ENCODE assay signal across 24 mouse cellular contexts in genomic region chr19:38249627-38250026, GRCm38 (mm10). TPM values are rescaled to one million over a fixed set of nuclear protein-coding genes. Genes with fewer than 3 reads are reported as not detected.
DNase-seq lines count a peak whose midpoint lies in the region; ATAC-seq and TF ChIP-seq lines count a peak whose summit lies in the region.
"Had no signal": no experiment of that assay in that cellular context is flagged by ENCODE, and none has a peak within 500 bp of the region (broad histone marks: within the 10 kb centered on the region; RNA-seq: fewer than 3 reads in every experiment).

No protein-coding gene starts in this region.

- peak; percentile 56; the same call in 1 of the 2 replicates for ATAC-seq in forebrain, postnatal 0 days
- ATAC-seq in forebrain, embryonic 12.5 days (ENCODE audit: low FRiP score), result no peak
- no peak for ATAC-seq in granulocyte monocyte progenitor cell, adult 5-6 weeks (replicated peaks; ENCODE audit: poor library complexity, severe bottlenecking)
- ATAC-seq: CD4-positive, CD25-positive, alpha-beta regulatory T cell, adult 4 months; hindbrain, embryonic 16.5 days; intestine, embryonic 15.5 days had no signal

- WGBS in forebrain, postnatal 0 days, result 60% methylated on average over 8 of the region's 8 CpGs
- WGBS in forebrain, embryonic 12.5 days, result 87% methylated on average over 8 of the region's 8 CpGs

- no peak for DNase-seq in forebrain, postnatal 0 days
- DNase-seq in layer of hippocampus, adult 11-12 months (ENCODE audit: low spot score), result peak; percentile 57
- DNase-seq in layer of hippocampus, adult 9-10 months (ENCODE audit: low spot score), result no peak
- peak; percentile 67 for DNase-seq in layer of hippocampus, adult 9-11 months
- no peak for DNase-seq in layer of hippocampus, postnatal 36 days
- DNase-seq in brain, embryonic 14.5 days (ENCODE audit: low read depth), result peak; percentile 31
- DNase-seq: adrenal gland, adult 2 months; adrenal gland, postnatal 14 days; cerebellum, adult 18-20 months; cerebellum, adult 9-10 months; cerebellum, postnatal 14 days; gastrocnemius, postnatal 25 days had no signal

- H3K27me3 ChIP-seq in forebrain, postnatal 0 days (ENCODE audit: insufficient read depth, low read length), result no peaks in the 10 kb centered on the region
- H3K27me3 ChIP-seq in forebrain, embryonic 12.5 days, result 0 out of 2 replicates have a peak, but pooled peaks cover 3% of the 10 kb centered on the region
- H3K27me3 ChIP-seq: hindbrain, embryonic 13.5 days; intestine, embryonic 15.5 days had no signal

- H3K36me3 ChIP-seq in forebrain, postnatal 0 days (ENCODE audit: insufficient read depth), result no peaks in the 10 kb centered on the region
- H3K36me3 ChIP-seq in forebrain, embryonic 12.5 days (replicated peaks), result no peaks in the 10 kb centered on the region
- H3K36me3 ChIP-seq: forebrain, embryonic 10.5 days; hindbrain, embryonic 10.5 days; hindbrain, embryonic 13.5 days; intestine, embryonic 15.5 days had no signal

- no peaks in the 10 kb centered on the region for H3K4me1 ChIP-seq in forebrain, postnatal 0 days (ENCODE audit: insufficient read depth)
- H3K4me1 ChIP-seq in forebrain, embryonic 12.5 days, result peaks cover 22% of the 10 kb centered on the region
- H3K4me1 ChIP-seq: intestine, embryonic 15.5 days had no signal

- H3K4me3 ChIP-seq in forebrain, postnatal 0 days (ENCODE audit: low read depth, low read length), result no peak overlapping the region
- H3K4me3 ChIP-seq in forebrain, embryonic 12.5 days (replicated peaks), result no peak overlapping the region
- H3K4me3 ChIP-seq: forebrain, embryonic 10.5 days; hindbrain, embryonic 10.5 days; hindbrain, embryonic 13.5 days; intestine, embryonic 15.5 days had no signal

- H3K4me2 ChIP-seq in forebrain, postnatal 0 days (ENCODE audit: low read depth), result no peak overlapping the region
- H3K4me2 ChIP-seq in forebrain, embryonic 12.5 days, result no peak overlapping the region
- H3K4me2 ChIP-seq: heart, embryonic 11.5 days; hindbrain, embryonic 13.5 days; intestine, embryonic 15.5 days had no signal

- no peak for TF ChIP-seq CTCF in forebrain, postnatal 0 days (IDR thresholded peaks at IDR 0.05; ENCODE audit: low read depth)
- TF ChIP-seq CTCF in brain, embryonic 14.5 days (IDR thresholded peaks at IDR 0.05; ENCODE audit: borderline replicate concordance, extremely low read depth, insufficient read depth, insufficient read length), result no peak

- H3K9ac ChIP-seq in forebrain, postnatal 0 days, result no peak overlapping the region
- H3K9ac ChIP-seq in forebrain, embryonic 12.5 days, result no peak overlapping the region
- H3K9ac ChIP-seq: hindbrain, embryonic 13.5 days; intestine, embryonic 15.5 days had no signal

- H3K27ac ChIP-seq in forebrain, postnatal 0 days (ENCODE audit: low read depth, low read length), result no peak overlapping the region
- H3K27ac ChIP-seq in forebrain, embryonic 12.5 days, result no peak overlapping the region
- H3K27ac ChIP-seq: forebrain, embryonic 10.5 days; hindbrain, embryonic 10.5 days; hindbrain, embryonic 13.5 days; intestine, embryonic 15.5 days had no signal

- no peak for TF ChIP-seq POLR2A in brain, embryonic 14.5 days (IDR thresholded peaks at IDR 0.05; ENCODE audit: borderline replicate concordance, extremely low read depth, insufficient read depth, insufficient read length, poor library complexity, severe bottlenecking)

- no peaks in the 10 kb centered on the region for H3K9me3 ChIP-seq in forebrain, postnatal 0 days (ENCODE audit: low read length)
- no peaks in the 10 kb centered on the region for H3K9me3 ChIP-seq in forebrain, embryonic 12.5 days
- H3K9me3 ChIP-seq: forebrain, embryonic 10.5 days; hindbrain, embryonic 10.5 days; hindbrain, embryonic 13.5 days; intestine, embryonic 15.5 days had no signal

RNA-seq across cellular contexts. Expression of gene Lgi1, which starts 14.7 kb away (rescaled TPM):
- 19.2 and 20.3 TPM in 2 replicates for total RNA-seq in forebrain, postnatal 0 days (2014; rRNA removed)
- polyA plus RNA-seq in forebrain, postnatal 0 days (2015; fragmentation: Nextera tagmentation; extraction: Ambion mirVana), result 19.3 and 25.7 TPM in 2 replicates
- polyA plus RNA-seq in forebrain, embryonic 12.5 days (2016; fragmentation: Nextera tagmentation; extraction: Ambion mirVana), result 2.1 and 2.4 TPM in 2 replicates
- total RNA-seq in layer of hippocampus, postnatal 36 days (2021), result 100 to 1,000 TPM; 189 to 201 TPM
- 9.0 and 11.4 TPM in 2 replicates for polyA plus RNA-seq in brain, embryonic 14.5 days (2012; rRNA removed)
- total RNA-seq in granulocyte monocyte progenitor cell, adult 5-6 weeks (2014; fragmentation: Nextera tagmentation), result 2.4 TPM in 1 of 2 replicates, not detected in the other
- 0.39 TPM in 1 of 2 replicates, not detected in the other for total RNA-seq in granulocyte monocyte progenitor cell, adult 5-6 weeks (2017)
- total RNA-seq: MEL had no signal
- polyA plus RNA-seq: C2C12; heart, postnatal 0 days had no signal

RNA-seq across cellular contexts. Expression of gene Fra10ac1, which starts 25.7 kb away (rescaled TPM):
- 10.6 and 13.0 TPM in 2 replicates for total RNA-seq in forebrain, postnatal 0 days (2014; rRNA removed)
- 32.6 and 36.1 TPM in 2 replicates for polyA plus RNA-seq in forebrain, postnatal 0 days (2015; fragmentation: Nextera tagmentation; extraction: Ambion mirVana)
- 51.8 and 58.4 TPM in 2 replicates for polyA plus RNA-seq in forebrain, embryonic 12.5 days (2016; fragmentation: Nextera tagmentation; extraction: Ambion mirVana)
- total RNA-seq in layer of hippocampus, postnatal 36 days (2021), result 10 to 100 TPM; 19.6 to 21.9 TPM
- polyA plus RNA-seq in brain, embryonic 14.5 days (2012; rRNA removed), result 24.4 and 25.6 TPM in 2 replicates
- total RNA-seq in granulocyte monocyte progenitor cell, adult 5-6 weeks (2014; fragmentation: Nextera tagmentation), result 23.0 and 36.0 TPM in 2 replicates
- 41.0 and 45.0 TPM in 2 replicates for total RNA-seq in granulocyte monocyte progenitor cell, adult 5-6 weeks (2017)

Comparison
In these comparisons a context has a peak if more than half of its experiments do, and no peak if none do; other contexts are left out.
1. DNase-seq: peak in layer of hippocampus, adult 11-12 months (single experiment), layer of hippocampus, adult 9-11 months (single experiment) and brain, embryonic 14.5 days (single experiment); none in forebrain, postnatal 0 days (single experiment), layer of hippocampus, adult 9-10 months (single experiment) and layer of hippocampus, postnatal 36 days (0 of 2).